Mouse (Mus musculus): ENCODE data around the gene Spo11.

Spo11 gene

DNA sequence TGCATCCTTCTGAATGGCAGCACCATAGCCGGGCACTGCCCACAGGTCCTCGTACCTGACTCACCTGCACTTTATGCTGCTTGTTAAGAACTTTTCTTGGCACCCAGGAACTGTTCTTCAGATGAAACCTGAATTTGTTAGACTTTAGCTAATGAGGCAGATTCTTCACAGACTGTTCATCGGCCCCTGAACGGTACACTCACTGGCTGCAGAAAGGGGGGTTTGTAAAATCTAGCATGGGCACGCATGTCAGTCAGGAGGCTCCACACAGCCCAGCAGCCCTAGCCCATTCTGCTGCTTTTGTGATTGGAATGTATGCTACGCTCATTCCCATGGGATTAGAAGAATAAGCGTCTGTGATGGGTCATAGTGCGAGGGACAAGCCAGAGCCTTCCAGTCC is 26.2 kb downstream of the Spo11 start:
- no peak for DNase-seq (ENCODE audit: low spot score in 2 of 2)

DNA sequence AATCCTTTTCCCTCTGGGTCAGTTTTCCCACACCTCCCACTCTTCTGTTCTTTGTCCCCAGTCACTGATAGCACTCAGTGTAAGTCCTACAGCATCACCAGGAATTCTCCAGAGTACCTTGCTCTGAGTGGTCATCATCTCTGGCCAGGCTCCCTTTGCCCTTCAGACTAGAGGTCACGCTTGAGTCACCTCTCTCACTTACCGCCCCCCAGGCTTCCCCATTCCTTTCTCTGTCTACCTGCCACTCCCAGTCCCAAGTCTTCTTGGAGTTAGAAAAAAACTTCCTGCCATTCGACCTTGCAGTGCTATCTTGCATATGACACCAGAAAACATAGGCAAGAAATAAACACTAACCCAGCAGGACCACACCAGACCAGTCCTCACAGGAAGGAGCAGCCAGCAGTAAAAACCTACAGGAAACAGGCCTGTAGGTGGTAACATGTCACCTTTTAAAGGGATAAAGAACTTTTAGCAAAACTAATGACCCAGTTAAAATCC is 32.8 kb downstream of the Spo11 start:
- no peak for DNase-seq (ENCODE audit: low spot score in 2 of 2)

DNA sequence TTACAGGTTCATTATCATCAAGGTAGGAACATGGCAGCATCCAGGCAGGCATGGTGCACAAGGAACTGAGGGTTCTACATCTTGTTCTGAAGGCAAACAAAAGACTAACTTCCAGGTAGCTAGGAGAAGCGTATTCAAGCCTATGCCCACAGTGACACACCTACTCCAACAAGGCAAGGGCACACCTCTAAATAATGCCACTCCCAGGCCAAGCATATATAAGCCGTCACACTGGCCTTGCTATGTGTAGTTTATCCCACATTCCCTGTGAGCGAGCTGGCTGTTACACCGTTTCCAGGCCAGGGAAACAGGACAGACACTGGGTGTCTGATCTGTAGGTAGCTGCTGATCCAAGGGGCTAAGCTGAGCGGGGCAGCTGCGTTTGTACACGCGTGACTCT is 33.9 kb downstream of the Spo11 start:
- no peak for DNase-seq (ENCODE audit: low spot score in 2 of 2)

DNA sequence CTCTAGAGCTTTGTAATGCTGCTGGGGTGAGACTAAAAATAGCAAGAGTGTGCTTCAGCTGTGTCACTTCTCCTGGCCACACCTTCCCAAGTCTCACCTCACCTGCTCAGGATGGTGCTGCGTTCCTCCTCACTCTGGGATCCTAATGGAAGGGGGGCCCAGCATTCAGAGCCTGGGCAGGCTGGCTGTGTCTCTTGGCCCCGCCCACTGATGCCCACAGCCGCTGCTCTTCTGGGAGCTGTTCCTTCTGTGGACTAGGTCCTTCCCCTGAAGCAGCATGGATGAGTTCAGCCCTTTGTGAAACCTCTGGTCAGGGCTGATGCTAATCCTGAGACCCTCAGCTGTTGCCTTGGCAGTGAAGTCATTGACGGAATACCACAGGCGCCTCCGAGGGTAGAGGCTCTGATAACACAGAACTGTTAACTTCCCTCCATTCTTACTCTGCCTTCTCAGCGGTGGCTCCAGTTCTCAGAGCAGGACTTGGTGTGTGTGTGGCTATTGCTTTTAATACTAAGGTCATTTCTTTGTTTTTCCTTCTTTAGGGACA is 37.3 kb downstream of the Spo11 start:
- no peak for DNase-seq (ENCODE audit: low spot score in 2 of 2)

DNA sequence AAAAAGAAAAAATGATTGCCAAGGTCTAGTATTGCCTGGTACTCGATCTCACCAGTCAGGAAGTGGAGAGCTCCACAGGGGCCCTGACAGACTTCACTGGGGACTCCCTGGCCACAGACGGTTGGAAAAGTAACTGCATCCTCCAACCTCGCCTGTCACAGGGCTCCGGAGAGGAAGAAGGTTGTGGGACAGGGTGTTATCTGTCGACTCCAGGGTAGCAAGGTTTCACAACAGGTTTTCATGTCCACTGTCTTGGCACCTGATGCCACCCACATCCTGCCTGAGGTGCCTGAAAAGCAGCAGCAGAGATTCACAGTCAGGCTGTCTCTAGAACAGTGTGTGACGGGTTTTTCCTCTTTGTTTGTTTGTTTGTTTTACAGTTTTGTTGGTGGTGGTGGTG is 40.4 kb downstream of the Spo11 start:
- no peak for DNase-seq (ENCODE audit: low spot score in 2 of 2)

DNA sequence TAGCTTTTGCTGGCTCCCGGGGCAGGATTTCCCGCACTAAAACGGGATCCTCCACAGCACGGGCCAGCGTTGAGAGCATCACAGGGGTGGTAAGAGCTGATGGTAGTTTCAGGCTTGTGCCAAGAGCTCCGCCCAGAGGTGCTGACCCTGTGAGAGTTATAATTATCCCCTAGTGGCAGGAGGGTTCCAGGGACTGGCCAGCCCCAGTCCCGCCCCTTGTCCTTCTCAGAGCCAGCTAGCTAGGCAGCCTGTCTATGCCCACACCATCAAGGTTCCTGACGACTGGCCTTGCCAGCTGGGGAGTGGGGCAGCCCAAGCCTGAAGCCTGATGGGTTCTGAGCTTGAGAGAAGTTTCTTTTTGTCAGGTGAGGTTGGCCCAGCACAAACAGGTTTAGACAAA is 41.1 kb downstream of the Spo11 start:
- DNase-seq (ENCODE audit: low spot score in 2 of 2), result peak in 1 of 2 experiments; percentile 12

DNA sequence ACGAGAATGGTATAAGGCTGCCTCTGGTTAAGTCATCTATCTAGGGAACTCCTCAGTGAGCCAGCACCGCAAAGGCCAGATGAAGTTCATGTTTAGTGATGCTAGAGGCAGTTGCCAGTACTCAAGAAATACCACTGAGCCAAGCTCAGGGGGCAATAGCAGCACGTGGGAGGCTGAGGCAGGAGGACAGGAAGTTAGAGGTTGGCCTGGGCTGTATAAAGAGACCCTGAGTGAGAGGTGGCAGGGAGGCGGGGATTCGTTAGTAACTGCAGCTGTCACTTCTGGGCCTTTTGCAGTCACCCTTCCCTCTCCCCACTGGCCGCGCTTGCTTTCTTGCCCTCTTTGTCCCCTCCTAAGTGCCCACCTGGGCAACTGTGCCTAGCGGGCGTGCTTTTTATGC is 41.8 kb downstream of the Spo11 start:
- peak in 1 of 2 experiments; percentile 12 for DNase-seq (ENCODE audit: low spot score in 2 of 2)

DNA sequence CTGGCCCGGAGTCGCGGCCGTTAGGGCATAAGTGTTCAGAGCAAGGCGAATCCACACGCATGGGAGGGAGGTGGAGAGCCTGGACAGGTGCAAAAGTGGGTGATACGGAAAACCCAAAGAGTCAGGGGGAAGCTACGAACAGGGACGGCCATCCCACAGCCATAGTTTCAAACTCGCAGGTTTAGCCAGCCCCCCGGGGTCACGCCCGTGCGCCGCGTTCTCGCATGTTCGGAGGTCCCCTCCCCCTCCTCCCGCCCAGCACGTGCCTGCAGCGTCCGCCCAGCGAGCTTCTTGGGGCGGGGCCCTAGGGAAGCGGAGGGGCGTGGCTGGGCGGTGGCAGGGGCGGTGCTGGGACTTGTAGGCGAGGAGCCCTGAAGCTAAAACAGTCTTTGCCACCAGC is 42.3 kb downstream of the Spo11 start:
- peak; percentile 91 to 94 for DNase-seq (ENCODE audit: low spot score in 2 of 2)

DNA sequence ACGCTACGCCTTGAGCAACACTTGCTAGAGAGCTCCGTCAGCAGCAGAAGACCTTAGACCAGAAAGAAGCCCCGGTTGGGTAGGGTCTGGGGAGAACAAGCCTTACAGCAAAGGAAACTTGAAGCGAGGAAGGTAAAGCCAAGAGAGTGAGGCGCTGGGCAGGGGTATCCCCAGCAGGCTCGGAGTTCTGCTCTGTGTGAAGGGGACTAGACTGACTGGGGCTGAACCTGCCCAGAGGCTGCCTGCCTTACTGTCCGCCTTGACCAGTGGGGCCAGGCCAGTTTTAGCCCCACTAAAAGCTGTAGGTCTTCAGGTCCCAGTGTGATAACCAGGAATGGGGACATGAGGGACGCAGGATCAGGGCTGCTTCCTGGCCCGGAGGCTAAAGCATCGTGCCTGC is 42.9 kb downstream of the Spo11 start, which contains the start of gene Rbm38:
Gene Rbm38, plus strand, starts transcription at position 69 of the 400 bp plus-strand sequence.
- DNase-seq (ENCODE audit: low spot score in 2 of 2), result no peak

DNA sequence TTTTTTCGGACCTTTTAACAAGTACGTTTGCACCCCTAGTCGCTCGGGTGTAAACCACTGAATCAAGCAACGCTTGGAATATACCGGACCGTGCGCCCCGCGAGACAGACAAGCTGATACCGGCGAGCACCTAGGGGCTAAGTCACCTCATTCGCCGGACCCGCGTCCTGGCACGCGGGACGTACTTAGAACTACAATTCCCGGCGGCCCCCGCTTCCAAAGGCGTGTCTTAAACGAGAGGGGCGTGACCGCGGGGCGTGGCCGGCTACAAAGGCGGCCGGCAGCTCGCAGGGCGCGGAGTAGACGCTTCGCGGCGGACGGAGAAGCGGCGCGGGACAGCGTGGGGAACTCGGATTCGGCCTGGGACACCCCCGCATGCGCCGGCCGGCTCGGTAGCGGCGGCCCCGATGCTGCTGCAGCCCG is 44.1 kb downstream of the Spo11 start:
- peak; percentile 96 to 98 for DNase-seq (ENCODE audit: low spot score in 2 of 2)

DNA sequence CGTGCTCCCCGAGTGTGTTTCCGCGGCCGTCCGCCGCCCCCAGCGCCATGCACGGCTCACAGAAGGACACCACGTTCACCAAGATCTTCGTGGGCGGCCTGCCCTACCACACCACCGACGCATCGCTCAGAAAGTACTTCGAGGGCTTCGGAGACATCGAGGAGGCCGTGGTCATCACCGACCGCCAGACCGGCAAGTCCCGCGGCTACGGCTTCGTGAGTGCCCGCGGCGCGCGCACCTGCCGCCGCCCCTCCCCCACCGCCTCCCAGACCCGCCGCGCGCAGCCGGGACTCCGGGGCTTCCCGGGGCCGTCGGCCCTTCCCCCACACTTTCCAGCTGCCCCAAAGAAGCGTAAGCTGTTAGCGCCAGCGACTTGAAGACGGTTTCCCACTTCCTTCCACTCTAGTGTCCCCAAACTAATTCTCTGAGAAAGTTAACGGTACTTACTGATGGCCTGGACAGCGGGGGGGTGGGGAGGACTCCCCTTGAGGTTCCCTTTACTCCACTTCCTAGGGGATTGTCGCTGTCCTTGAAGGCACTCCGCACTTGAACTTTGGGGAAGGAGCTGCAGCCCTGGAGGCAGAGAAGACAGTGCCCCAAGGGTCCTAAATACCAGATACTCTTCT is 44.7 kb downstream of the Spo11 start:
- DNase-seq (ENCODE audit: low spot score in 2 of 2), result peak in 1 of 2 experiments; percentile 56

DNA sequence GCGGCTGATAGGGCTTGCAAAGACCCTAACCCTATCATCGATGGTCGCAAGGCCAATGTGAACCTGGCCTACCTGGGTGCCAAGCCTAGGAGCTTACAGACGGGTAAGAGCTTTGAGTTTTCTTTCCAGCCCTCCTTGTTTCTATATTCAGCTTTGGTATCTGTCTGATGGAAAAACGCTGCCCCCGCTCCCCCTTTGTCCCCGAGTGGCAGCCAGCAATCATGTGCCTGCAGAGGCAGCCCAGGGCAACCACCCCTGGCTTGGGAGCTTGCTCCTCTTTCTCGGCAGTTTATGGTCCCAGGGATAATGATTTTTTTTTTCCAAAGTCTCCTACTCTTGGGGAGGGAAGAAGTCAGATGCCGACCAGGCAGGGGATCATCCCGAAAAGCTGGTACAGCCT is 45.3 kb downstream of the Spo11 start:
- no peak for DNase-seq (ENCODE audit: low spot score in 2 of 2)

DNA sequence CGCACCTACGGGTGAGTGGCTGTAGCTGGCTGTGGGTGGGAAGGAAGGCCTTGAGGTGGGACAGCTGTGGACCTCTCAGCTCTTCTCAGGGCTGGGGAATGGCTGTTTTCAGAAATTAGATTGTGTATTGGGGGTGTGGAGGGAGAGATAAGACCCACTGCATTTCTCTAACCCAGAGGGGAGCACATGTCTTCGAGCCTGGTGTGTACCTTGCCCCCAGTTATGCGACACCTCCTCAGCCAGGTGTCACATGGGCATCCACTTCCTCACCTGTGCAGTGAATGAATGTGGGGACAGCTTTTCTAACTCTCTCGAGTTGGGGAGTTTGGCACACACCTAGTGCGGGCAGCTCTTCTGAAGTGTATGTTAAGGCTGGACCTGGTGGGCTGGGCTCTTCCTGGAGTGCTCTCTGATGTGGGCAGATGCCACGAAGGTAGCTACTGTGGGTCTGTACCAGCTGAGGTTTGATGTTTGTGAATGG is 45.9 kb downstream of the Spo11 start:
- no peak for DNase-seq (ENCODE audit: low spot score in 2 of 2)

DNA sequence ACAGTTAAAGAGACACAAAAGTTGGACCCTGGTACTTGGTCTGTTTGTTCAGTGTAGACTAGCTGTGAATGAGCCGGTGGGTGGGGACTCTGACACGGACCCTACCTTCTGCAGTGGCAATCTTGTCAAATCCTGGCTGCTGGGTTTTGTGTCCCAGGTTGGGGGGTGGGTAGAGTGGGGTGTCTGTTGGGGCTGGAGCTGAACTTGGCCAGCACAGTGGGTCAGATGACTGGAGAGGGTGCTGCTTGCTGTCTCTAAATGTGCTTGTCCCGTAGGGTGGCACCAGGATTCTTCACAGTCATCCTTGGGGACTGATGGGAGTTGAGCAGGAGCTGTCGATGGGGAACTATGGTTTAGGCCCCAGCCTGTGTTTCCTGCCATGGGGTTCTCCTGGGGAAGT is 46.5 kb downstream of the Spo11 start:
- peak in 1 of 2 experiments; percentile 5 for DNase-seq (ENCODE audit: low spot score in 2 of 2)

DNA sequence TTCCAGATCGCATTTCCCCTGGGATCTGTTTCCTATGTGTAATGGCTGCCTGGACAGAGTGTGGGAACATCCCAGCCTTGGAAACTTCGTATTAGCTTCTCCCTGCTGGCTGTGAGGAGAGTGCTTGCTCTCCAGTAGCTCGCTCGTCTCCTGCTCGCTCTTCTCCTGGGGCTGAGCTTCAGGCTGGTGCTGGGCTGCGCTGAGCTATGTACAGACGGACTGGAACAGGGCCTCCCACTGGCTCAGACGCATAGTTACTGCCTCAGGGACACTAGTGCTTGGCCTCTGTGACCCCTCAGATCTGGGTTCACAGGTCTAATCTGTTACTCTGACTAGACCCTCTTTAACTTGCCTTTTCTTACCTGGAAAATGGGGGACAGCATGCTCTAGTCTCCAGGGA is 46.9 kb downstream of the Spo11 start:
- DNase-seq (ENCODE audit: low spot score in 2 of 2), result peak in 1 of 2 experiments; percentile 7

DNA sequence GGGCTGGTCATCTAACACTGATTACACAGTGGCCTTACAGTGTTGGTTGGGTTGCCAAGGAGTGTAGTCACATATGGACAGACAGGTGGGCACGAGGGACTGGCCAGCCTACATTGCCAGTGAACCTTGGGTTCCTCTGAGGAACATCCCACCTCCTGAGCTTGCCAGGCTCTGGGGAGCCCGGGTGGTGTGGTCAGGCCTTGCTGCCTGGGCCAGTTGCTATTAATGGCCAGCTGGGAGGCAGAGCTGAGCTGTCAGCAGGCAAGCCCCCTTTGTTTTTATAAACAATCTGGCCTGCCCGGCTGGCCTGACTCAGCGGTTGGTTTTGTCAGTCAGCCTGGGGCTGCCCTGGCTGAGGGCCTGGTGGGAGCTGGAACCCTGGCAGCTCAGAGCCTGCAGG is 47.4 kb downstream of the Spo11 start:
- DNase-seq (ENCODE audit: low spot score in 2 of 2), result peak in 1 of 2 experiments; percentile 16

DNA sequence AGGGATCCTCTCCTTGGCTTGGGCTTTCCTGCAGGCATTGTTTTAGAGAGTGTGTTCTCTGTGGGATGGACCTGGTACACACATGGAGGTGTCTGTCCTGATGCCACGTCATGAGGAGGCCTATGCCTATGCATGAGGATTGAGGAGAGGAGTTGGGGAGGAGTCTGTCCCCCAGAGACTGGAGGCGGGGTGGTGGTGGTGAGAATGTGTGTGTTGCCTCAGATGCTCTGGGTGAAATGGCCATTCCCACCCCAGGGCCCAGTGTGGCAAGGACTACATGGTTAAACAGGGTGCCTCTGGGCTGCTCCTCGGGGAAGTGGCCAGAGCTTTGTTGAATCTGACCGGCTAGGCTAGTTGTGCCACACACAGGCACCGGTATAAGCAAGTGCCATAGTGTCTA is 48.8 kb downstream of the Spo11 start:
- DNase-seq (ENCODE audit: low spot score in 2 of 2), result peak in 1 of 2 experiments; percentile 13

DNA sequence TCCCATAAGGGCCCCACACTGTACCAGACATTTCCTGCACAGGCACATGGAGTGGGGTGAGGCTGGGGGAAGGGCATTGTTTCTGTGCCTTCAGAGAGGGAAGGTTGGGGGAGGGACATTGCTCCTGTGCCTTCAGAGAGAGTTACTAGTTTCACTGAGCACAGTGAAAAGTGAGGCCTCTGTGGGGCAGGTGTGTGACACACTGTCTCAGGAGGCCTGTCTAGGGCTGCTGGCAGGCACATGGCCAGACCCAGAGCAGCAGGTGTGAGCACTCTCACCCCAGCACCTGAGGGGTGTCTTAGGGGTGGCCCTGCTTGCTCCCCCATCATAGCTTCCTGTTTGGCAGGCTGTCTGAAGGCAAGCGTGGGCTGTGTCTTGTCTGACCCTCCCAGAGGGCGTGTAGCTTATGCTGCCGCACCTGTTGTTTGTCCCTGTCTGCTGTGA is 49.2 kb downstream of the Spo11 start:
- peak in 1 of 2 experiments; percentile 65 for DNase-seq (ENCODE audit: low spot score in 2 of 2)

DNA sequence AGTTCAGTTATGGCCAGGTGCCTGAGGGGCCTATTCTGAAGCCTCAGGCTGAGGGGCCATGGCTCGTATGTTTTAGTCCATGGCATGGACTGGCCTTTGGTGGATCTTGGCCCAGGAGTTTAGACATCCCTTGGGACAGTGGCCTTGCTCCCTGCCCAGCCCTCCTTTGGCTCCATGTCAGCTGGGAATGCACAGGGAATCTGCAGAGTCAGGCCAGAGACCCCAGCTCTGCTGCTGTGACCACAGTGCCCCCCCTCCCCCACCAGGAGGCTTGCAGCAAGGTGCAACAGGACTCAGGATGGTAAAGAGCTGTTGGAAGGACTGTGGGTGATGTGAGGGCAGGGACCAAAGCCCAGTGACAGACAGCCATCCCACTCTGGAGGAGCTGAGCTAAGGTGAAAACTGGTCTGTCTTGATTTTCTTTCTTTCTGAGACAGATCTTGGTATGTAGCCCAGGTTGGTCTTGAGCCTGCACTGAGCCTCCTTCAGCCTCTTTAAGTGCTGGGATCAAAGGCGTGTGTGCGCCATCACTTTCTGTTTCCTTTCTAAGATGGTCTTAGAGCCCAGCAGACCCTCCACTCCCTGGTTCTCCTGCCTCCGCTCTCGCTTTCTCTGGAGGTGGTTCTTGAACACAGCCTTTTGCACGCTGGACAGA is 49.8 kb downstream of the Spo11 start:
- no peak for DNase-seq (ENCODE audit: low spot score in 2 of 2)

DNA sequence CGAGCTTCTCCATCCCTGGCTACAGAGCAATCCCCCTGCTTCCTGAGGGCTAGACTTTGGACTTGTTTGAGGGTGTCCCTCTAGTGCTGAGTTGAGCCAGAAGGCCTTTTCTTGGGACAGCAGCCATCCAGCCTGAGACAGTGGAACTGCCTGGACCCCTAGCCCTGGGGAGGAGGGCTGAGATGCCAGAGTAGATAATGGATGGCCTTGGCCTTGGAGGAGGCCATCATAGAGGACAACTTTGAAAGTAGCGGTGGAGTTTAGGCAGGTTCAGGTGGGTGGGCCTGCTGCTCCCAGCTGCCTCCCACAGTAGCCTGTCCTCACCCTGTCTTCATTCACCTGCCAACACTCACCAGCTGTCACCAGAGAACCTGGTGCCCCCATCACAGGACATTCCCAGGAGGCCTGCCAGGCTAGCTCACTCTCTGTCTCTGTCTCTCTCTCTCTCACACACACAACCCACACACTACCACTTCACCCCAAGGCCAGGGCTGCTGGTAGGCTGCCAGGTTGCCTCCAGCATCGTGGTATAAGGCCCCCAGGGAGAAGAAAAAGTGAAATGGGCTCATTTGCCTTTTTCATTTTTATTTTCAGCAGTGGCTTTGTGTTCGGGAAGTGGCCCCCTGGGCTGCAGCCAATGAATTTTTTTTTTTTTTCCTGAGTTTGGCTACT is 50.5 kb downstream of the Spo11 start:
- DNase-seq (ENCODE audit: low spot score in 2 of 2), result peak in 1 of 2 experiments; percentile 19

DNA sequence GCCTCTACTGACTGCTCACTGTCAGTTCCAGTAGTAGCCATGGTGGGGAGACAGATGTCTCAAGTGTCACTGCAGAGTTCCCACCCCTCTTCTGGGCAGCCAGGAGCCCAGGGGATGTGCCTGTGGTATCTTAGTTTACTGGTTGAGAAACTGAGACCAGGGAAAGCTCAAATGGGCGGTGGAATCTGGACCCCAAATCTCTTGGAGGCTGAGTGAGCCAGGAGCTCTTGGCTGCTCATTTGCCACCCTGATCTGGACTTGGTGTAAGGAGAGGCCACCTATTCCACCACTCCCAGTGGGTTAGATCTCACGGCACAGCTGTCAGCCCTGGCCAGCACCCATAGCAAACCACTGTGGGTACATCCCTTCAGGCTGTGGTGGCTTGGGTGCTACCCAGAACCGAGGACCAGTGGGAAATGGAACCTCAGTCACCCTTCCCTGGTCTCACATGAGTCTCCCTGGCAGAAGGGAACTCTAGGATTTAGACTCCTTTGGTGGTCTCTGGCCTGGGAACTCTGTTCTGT is 51.1 kb downstream of the Spo11 start:
- peak in 1 of 2 experiments; percentile 10 for DNase-seq (ENCODE audit: low spot score in 2 of 2)

All from spleen, postnatal 14 days (tissue).